Mouse (Mus musculus) embryonic fibroblast, embryonic 13.5 days (primary cell): ENCODE measurements at regions not wholly inside any gene's neighbourhood (a gene's known extent, or its start where the extent isn't known, plus 50 kb on each side); places are given as distances from the start of the nearest gene placed in this dataset.

Experiments
- CTCF ChIP-seq: IDR thresholded peaks from 2 replicates; pipeline ENCODE4 v1.5.1; 2011; ENCODE audit warnings: mild to moderate bottlenecking, control low read depth, low read length, moderate library complexity, borderline replicate concordance; ENCODE audit not compliant: insufficient read depth
- POLR2A ChIP-seq: IDR thresholded peaks from 2 replicates; pipeline ENCODE4 v1.6.1; 2011; ENCODE audit warnings: low read depth, mild to moderate bottlenecking, control low read depth, low read length, moderate library complexity

- TF ChIP-seq CTCF: no peak
- no peak for TF ChIP-seq POLR2A
These were observed 76.9 kb downstream of the Psmg1 start for GRCm38 (mm10) chr16:95913879-95914278.
